Mouse (Mus musculus): Measurements from ENCODE around the gene Ice1. TPM values are rescaled to one million over a fixed set of nuclear protein-coding genes. Genes with fewer than 3 reads are reported as not detected.

Ice1 gene
- polyA plus RNA-seq, 1 experiment from 2014 or later, result 32.0 TPM

- no peak for ATAC-seq (ENCODE audit: low FRiP score, low read depth)
- Histone ChIP-seq H3K4me1 (peaks cover 9% of the 10 kb centered on the region; the same call in 1 of the 2 replicates), H3K9me3 (no peaks in the 10 kb centered on the region), H3K27me3 (no peaks in the 10 kb centered on the region), H3K27ac (replicated peaks) (no peak overlapping the region), H3K36me3 (no peaks in the 10 kb centered on the region), H3K9ac (replicated peaks) (no peak overlapping the region), H3K4me2 (replicated peaks) (no peak overlapping the region), H3K4me3 (no peak overlapping the region)
- 0% methylated on average over 1 of the region's 1 CpGs for WGBS
These were observed 92.2 kb downstream of the Ice1 start for GRCm38 (mm10) chr13:70545261-70545660.

DNA sequence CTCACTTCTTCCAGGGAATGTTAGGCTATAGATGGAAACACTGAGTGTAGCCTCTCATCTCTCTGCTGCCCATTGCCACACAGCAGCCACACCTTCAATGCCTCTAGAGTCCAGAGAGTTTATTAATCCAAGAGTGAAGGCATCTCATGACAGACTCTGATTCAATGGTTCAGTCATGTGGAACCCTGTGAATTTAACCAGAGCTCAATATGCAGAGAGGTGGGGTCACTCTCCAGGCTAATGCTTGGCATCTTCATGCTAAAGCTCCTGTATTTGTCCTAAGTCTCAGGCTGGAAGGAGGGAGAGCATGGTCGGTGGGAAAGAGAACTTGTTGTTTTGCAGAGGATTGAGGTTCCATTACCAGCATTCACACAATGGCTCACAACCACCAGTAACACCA, 97.6 kb downstream of the Ice1 start:
- no peaks in the 10 kb centered on the region for H3K9me3 ChIP-seq
- no peaks in the 10 kb centered on the region for H3K4me1 ChIP-seq
- no peak overlapping the region for H3K4me3 ChIP-seq
- H3K36me3 ChIP-seq, result no peaks in the 10 kb centered on the region
- 52% methylated on average over 1 of the region's 1 CpGs for WGBS
- no peaks in the 10 kb centered on the region for H3K27me3 ChIP-seq
- no peak for ATAC-seq (ENCODE audit: low FRiP score, low read depth)
- no peak overlapping the region for H3K9ac ChIP-seq (replicated peaks)
- no peak overlapping the region for H3K4me2 ChIP-seq (replicated peaks)
- H3K27ac ChIP-seq (replicated peaks), result no peak overlapping the region

GRCm38 (mm10) chr13:70533412-70533811, 104.0 kb downstream of the Ice1 start:
- ATAC-seq (ENCODE audit: low FRiP score, low read depth), result no peak
- Histone ChIP-seq H3K27ac (replicated peaks) (no peak overlapping the region), H3K9ac (replicated peaks) (no peak overlapping the region), H3K9me3 (no peaks in the 10 kb centered on the region), H3K4me3 (no peak overlapping the region), H3K27me3 (no peaks in the 10 kb centered on the region), H3K36me3 (no peaks in the 10 kb centered on the region), H3K4me2 (replicated peaks) (no peak overlapping the region), H3K4me1 (no peaks in the 10 kb centered on the region)
- WGBS, result 97% methylated on average over 5 of the region's 5 CpGs

DNA sequence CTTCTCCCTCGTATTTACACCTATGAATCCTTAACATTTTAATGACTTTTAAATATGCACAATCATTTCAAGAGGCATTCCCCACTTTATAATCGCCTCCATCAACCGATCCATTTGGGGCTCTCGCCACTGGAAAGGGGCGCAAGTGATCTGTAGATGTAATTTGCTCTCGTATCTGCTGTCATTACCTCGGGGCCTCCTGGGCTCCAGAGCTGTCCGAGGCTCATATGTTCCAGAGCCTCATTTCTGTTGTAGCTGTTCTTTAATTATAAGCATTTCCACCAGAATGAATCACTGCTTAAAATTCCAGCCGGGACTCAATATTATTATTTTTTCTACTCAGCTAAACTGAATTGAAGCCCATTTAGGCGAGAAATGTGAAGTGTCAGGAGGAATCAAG, 104.7 kb downstream of the Ice1 start:
- no peak overlapping the region for H3K9ac ChIP-seq (replicated peaks)

GRCm38 (mm10) chr13:70517651-70518050, 119.8 kb downstream of the Ice1 start:
- no peak overlapping the region for H3K4me3 ChIP-seq
- H3K4me2 ChIP-seq (replicated peaks), result no peak overlapping the region
- no peaks in the 10 kb centered on the region for H3K9me3 ChIP-seq
- H3K36me3 ChIP-seq, result no peaks in the 10 kb centered on the region
- no peak for ATAC-seq (ENCODE audit: low FRiP score, low read depth)
- no peak overlapping the region for H3K27ac ChIP-seq (replicated peaks)
- WGBS, result 47% methylated on average over 2 of the region's 2 CpGs
- H3K9ac ChIP-seq (replicated peaks), result no peak overlapping the region
- H3K4me1 ChIP-seq, result no peaks in the 10 kb centered on the region
- no peaks in the 10 kb centered on the region for H3K27me3 ChIP-seq

More for the DNA sequence above, 104.7 kb downstream of the Ice1 start:
- WGBS, result 88% methylated on average over 10 of the region's 10 CpGs
- H3K4me2 ChIP-seq (replicated peaks), result no peak overlapping the region
- H3K9me3 ChIP-seq, result no peaks in the 10 kb centered on the region
- H3K4me1 ChIP-seq, result no peaks in the 10 kb centered on the region
- no peak for ATAC-seq (ENCODE audit: low FRiP score, low read depth)
- H3K4me3 ChIP-seq, result no peak overlapping the region
- H3K36me3 ChIP-seq, result no peaks in the 10 kb centered on the region
- no peak overlapping the region for H3K27ac ChIP-seq (replicated peaks)
- H3K27me3 ChIP-seq, result no peaks in the 10 kb centered on the region

- Histone ChIP-seq H3K9ac (replicated peaks) (no peak overlapping the region), H3K4me3 (no peak overlapping the region), H3K27me3 (no peaks in the 10 kb centered on the region), H3K4me2 (replicated peaks) (no peak overlapping the region), H3K36me3 (no peaks in the 10 kb centered on the region), H3K9me3 (no peaks in the 10 kb centered on the region), H3K27ac (replicated peaks) (no peak overlapping the region), H3K4me1 (no peaks in the 10 kb centered on the region)
- 59% methylated on average over 2 of the region's 2 CpGs for WGBS
- ATAC-seq (ENCODE audit: low FRiP score, low read depth), result no peak; the same call in 1 of the 2 replicates
These were observed 122.4 kb downstream of the Ice1 start for GRCm38 (mm10) chr13:70515004-70515403.

DNA sequence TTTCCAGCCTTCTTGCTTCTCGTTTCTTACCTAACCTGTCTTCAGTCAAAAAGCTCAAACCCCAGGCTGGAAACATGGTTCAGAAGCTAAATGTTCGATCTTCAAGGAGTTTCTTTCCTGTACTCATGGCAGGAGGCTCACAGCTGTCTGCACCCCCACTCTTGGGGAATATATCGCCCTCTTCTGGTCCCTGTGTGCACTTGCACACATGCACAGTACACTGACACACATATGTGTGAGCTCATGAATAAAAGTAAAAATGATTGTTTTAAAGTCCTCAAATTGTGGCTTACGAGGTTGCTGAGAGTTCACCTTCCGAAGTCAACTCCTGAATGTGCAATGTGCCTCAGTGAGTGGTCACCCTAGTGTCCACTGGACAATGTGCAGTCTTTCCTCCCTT, 127.2 kb downstream of the Ice1 start:
- H3K27me3 ChIP-seq, result no peaks in the 10 kb centered on the region
- no peak overlapping the region for H3K4me3 ChIP-seq
- ATAC-seq (ENCODE audit: low FRiP score, low read depth), result no peak
- no peaks in the 10 kb centered on the region for H3K9me3 ChIP-seq
- H3K9ac ChIP-seq (replicated peaks), result no peak overlapping the region
- no peaks in the 10 kb centered on the region for H3K36me3 ChIP-seq
- H3K4me1 ChIP-seq, result peaks cover 11% of the 10 kb centered on the region
- WGBS, result 78% methylated on average over 5 of the region's 5 CpGs
- no peak overlapping the region for H3K4me2 ChIP-seq (replicated peaks)
- no peak overlapping the region for H3K27ac ChIP-seq (replicated peaks)

DNA sequence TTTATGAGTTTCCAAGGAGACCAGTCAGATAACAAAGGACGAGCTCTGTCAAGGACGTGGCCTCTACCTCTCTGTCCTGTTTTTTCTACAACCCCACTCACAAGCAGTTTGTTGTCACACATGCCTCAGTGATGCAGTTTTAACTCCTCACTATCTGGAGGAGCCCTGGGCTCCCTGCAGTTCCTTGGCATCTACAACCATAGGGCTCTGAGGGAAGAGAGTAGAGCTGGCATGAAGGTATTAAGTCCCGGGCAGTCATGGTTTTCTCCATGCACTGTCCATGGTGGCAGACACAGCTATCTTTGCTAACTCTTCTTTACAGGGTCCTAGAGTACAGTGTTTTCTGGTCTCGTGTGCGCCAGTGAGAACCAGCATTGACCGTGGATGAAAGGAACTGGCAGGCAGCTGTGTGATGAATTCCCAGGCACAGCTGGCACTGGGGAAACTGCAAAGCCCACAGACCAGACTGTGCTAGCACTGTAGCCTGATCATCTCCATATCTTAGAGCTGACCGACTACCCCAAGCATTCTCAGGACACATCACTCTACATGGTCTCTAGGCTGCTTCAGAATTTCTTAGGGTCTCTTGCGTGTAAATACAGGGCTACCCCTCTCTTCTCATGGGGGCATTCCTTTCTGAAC, 127.9 kb downstream of the Ice1 start:
- no peak overlapping the region for H3K4me3 ChIP-seq
- ATAC-seq (ENCODE audit: low FRiP score, low read depth), result no peak
- no peak overlapping the region for H3K9ac ChIP-seq (replicated peaks)
- H3K36me3 ChIP-seq, result no peaks in the 10 kb centered on the region
- 82% methylated on average over 8 of the region's 8 CpGs for WGBS
- no peak overlapping the region for H3K27ac ChIP-seq (replicated peaks)
- peaks cover 11% of the 10 kb centered on the region for H3K4me1 ChIP-seq
- H3K4me2 ChIP-seq (replicated peaks), result no peak overlapping the region
- no peaks in the 10 kb centered on the region for H3K27me3 ChIP-seq
- no peaks in the 10 kb centered on the region for H3K9me3 ChIP-seq

GRCm38 (mm10) chr13:70508708-70509374, 128.6 kb downstream of the Ice1 start:
- WGBS, result 58% methylated on average over 5 of the region's 5 CpGs
- Histone ChIP-seq H3K27me3 (no peaks in the 10 kb centered on the region), H3K9ac (replicated peaks) (no peak overlapping the region), H3K27ac (replicated peaks) (no peak overlapping the region), H3K9me3 (no peaks in the 10 kb centered on the region), H3K4me3 (no peak overlapping the region), H3K36me3 (no peaks in the 10 kb centered on the region), H3K4me2 (replicated peaks) (no peak overlapping the region), H3K4me1 (peaks cover 11% of the 10 kb centered on the region)
- ATAC-seq (ENCODE audit: low FRiP score, low read depth), result no peak

Other genes with a start within 250 kb of the Ice1 start
- 0.79 and 0.94 TPM in 2 replicates for gene Adamts16, start 204.2 kb upstream of the Ice1 start, polyA plus RNA-seq (2016; fragmentation: Nextera tagmentation; extraction: Ambion mirVana)